Mouse (Mus musculus): Measurements from ENCODE around the gene B3gntl1. TPM values are rescaled to one million over a fixed set of nuclear protein-coding genes. Genes with fewer than 3 reads are reported as not detected.
"Not testable (repeated sequence)": the region's sequence is repeated elsewhere in the genome, so short reads cannot be mapped to it uniquely, and the experiment has no call there.

B3gntl1 gene
- polyA plus RNA-seq, 1 experiment from 2014 or later: 7.9 TPM

DNA sequence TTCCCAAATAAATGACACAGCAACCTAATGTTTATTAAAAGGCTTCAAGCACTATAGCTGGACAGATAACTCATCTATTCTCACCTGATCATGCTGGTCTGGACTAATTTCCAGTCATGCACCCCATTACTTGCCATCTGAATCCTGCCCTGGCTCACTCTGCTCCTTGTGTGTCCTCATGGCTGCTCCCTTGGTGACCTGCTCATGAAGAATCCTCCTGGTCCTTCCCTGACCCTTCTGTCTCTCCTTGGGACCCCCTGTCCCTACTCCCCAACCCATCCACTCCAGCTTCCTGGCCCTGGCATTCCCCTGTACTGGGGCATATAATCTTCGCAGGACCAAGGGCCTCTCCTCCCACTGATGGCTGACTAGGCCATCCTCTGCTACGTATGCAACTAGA lies 3.9 kb upstream of the B3gntl1 start:
- ATAC-seq (ENCODE audit: low FRiP score): no peak
- no peaks in the 10 kb centered on the region for H3K36me3 ChIP-seq (replicated peaks)
- no peak overlapping the region for H3K27ac ChIP-seq
- H3K4me3 ChIP-seq (replicated peaks): no peak overlapping the region
- peaks cover 12% of the 10 kb centered on the region for H3K4me1 ChIP-seq
- 89% methylated on average over 2 of the region's 2 CpGs for WGBS
- 0 out of 2 replicates have a peak, but pooled peaks cover 2% of the 10 kb centered on the region for H3K9me3 ChIP-seq
- no peaks in the 10 kb centered on the region for H3K27me3 ChIP-seq
- no peak overlapping the region for H3K4me2 ChIP-seq
- H3K9ac ChIP-seq: no peak overlapping the region

GRCm38 (mm10) chr11:121673629-121674028 lies 676 bp upstream of the B3gntl1 start:
- Histone ChIP-seq H3K9ac (peak overlapping the region; percentile 53; the same call in 1 of the 2 replicates), H3K4me2 (peak overlapping the region; percentile 73), H3K4me1 (peaks cover 12% of the 10 kb centered on the region), H3K4me3 (replicated peaks) (peak overlapping the region; percentile 71), H3K36me3 (replicated peaks) (no peaks in the 10 kb centered on the region), H3K27ac (peak overlapping the region; percentile 90), H3K27me3 (no peaks in the 10 kb centered on the region), H3K9me3 (0 out of 2 replicates have a peak, but pooled peaks cover 2% of the 10 kb centered on the region)
- peak; percentile 9 for ATAC-seq (ENCODE audit: low FRiP score)
- WGBS: 74% methylated on average over 7 of the region's 7 CpGs

DNA sequence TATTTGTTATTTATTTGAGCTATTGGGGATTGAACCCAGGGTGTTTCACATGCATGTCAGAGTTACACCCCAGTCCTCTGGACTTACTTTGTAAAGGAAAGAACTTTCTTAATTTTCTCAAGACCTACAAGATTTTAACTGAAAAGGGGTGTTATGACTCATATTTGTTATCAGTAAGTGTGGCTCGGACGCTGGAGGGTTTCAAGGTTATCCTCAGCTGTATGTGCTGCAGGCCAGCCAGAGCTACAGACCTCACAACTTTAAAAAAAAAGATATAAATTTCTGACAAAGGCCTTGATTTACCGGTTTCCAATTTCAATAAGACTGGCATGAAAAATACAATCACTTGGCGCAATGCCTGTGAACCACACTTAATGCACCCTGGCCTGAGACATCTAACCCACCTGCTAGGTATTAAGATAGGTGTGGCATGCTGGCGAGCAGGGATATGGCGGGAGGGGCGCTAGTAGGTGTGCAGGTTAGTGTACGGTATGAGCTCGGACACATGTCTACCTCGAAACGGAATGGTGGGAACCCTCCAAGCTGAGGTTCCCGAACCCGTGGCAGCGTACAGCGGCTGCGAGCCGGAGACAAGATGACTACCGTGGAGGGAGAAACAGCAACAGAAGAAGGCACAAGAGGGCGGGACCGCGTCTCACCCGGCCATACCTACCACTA lies 502 bp downstream of the B3gntl1 start:
- H3K9me3 ChIP-seq: 0 out of 2 replicates have a peak, but pooled peaks cover 2% of the 10 kb centered on the region
- H3K4me1 ChIP-seq: peaks cover 12% of the 10 kb centered on the region
- no peaks in the 10 kb centered on the region for H3K27me3 ChIP-seq
- peak; percentile 42; the same call in 1 of the 2 replicates for ATAC-seq (ENCODE audit: low FRiP score)
- H3K36me3 ChIP-seq (replicated peaks): no peaks in the 10 kb centered on the region
- peak overlapping the region; percentile 71 for H3K4me3 ChIP-seq (replicated peaks)
- 4% methylated on average over 22 of the region's 22 CpGs for WGBS
- H3K9ac ChIP-seq: peak overlapping the region; percentile 66
- H3K4me2 ChIP-seq: peak overlapping the region; percentile 73
- H3K27ac ChIP-seq: peak overlapping the region; percentile 90

DNA sequence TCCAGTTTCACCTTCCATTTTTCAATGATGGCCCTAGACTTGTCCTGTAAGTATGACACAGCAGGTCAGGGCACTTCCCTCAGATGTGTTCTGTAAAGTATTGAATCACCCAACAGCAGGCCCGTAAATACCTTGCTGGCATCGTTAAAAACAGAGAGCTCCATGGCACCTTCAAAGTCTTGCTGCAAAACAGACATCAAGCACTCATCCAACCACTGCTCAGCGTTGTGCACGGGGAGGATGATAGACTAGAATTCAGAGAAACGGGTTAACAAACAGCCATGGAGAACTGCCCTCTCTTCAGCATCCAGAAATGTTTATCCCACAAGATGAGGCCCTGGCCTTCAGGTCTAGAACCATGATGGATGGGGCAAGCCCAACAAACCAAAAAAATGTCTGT lies 2.0 kb downstream of the B3gntl1 start:
- 94% methylated on average over 5 of the region's 5 CpGs for whole genome bisulfite sequencing
- no peak for ATAC-seq (ENCODE audit: low FRiP score)

GRCm38 (mm10) chr11:121668776-121669175 lies 4.2 kb downstream of the B3gntl1 start:
- H3K4me1 ChIP-seq: peaks cover 11% of the 10 kb centered on the region
- H3K36me3 ChIP-seq (replicated peaks): no peaks in the 10 kb centered on the region
- no peak overlapping the region for H3K27ac ChIP-seq
- no peaks in the 10 kb centered on the region for H3K27me3 ChIP-seq
- H3K4me2 ChIP-seq: no peak overlapping the region
- 91% methylated on average over 5 of the region's 5 CpGs for WGBS
- ATAC-seq (ENCODE audit: low FRiP score): no peak
- H3K9ac ChIP-seq: no peak overlapping the region
- H3K4me3 ChIP-seq (replicated peaks): no peak overlapping the region
- H3K9me3 ChIP-seq: no peaks in the 10 kb centered on the region

More for the DNA sequence above, 2.0 kb downstream of the B3gntl1 start:
- H3K4me2 ChIP-seq: no peak overlapping the region
- no peak overlapping the region for H3K4me3 ChIP-seq (replicated peaks)
- H3K9me3 ChIP-seq: 0 out of 2 replicates have a peak, but pooled peaks cover 2% of the 10 kb centered on the region
- H3K27me3 ChIP-seq: no peaks in the 10 kb centered on the region
- no peaks in the 10 kb centered on the region for H3K36me3 ChIP-seq (replicated peaks)
- no peak overlapping the region for H3K9ac ChIP-seq
- peaks cover 12% of the 10 kb centered on the region for H3K4me1 ChIP-seq
- no peak overlapping the region for H3K27ac ChIP-seq

- Histone ChIP-seq H3K9me3 (no peaks in the 10 kb centered on the region), H3K4me1 (peaks cover 6% of the 10 kb centered on the region; the same call in 1 of the 2 replicates), H3K27me3 (no peaks in the 10 kb centered on the region), H3K36me3 (replicated peaks) (no peaks in the 10 kb centered on the region), H3K4me3 (replicated peaks) (no peak overlapping the region), H3K27ac (no peak overlapping the region), H3K9ac (no peak overlapping the region), H3K4me2 (no peak overlapping the region)
- 96% methylated on average over 4 of the region's 4 CpGs for WGBS
- ATAC-seq (ENCODE audit: low FRiP score): no peak
These were observed 5.4 kb downstream of the B3gntl1 start for GRCm38 (mm10) chr11:121667541-121667940.

GRCm38 (mm10) chr11:121661116-121661515 lies 11.8 kb downstream of the B3gntl1 start:
- ATAC-seq (ENCODE audit: low FRiP score): no peak
- H3K9me3 ChIP-seq: no peaks in the 10 kb centered on the region
- H3K27me3 ChIP-seq: no peaks in the 10 kb centered on the region
- H3K4me3 ChIP-seq (replicated peaks): no peak overlapping the region
- no peaks in the 10 kb centered on the region for H3K36me3 ChIP-seq (replicated peaks)
- no peak overlapping the region for H3K27ac ChIP-seq
- 95% methylated on average over 2 of the region's 2 CpGs for WGBS
- no peaks in the 10 kb centered on the region for H3K4me1 ChIP-seq
- no peak overlapping the region for H3K9ac ChIP-seq
- no peak overlapping the region for H3K4me2 ChIP-seq

DNA sequence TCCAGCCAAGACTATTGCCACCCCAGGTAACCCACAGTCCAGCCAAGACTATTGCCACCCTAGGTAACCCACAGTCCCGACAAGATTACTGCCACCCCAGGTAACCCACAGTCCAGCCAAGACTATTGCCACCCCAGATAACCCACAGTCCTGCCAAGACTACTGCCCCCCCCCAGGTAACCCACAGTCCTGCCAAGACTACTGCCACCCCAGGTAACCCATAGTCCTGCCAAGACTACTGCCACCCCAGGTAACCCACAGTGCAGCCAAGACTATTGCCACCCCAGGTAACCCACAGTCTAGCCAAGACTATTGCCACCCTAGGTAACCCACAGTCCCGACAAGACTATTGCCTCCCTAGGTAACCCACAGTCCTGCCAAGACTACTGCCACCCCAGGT lies 12.3 kb downstream of the B3gntl1 start:
- not testable (repeated sequence) for H3K27me3 ChIP-seq; H3K9me3 ChIP-seq; H3K27ac ChIP-seq; H3K4me3 ChIP-seq (replicated peaks); ATAC-seq (ENCODE audit: low FRiP score); H3K4me1 ChIP-seq; H3K9ac ChIP-seq; H3K36me3 ChIP-seq (replicated peaks); H3K4me2 ChIP-seq
- WGBS: 92% methylated on average over 2 of the region's 2 CpGs

GRCm38 (mm10) chr11:121658151-121658550 lies 14.8 kb downstream of the B3gntl1 start:
- whole genome bisulfite sequencing: 67% methylated on average over 1 of the region's 1 CpGs
- H3K9me3 ChIP-seq: no peaks in the 10 kb centered on the region
- no peaks in the 10 kb centered on the region for H3K4me1 ChIP-seq
- ATAC-seq (ENCODE audit: low FRiP score): no peak
- H3K27me3 ChIP-seq: no peaks in the 10 kb centered on the region
- no peaks in the 10 kb centered on the region for H3K36me3 ChIP-seq (replicated peaks)
- H3K27ac ChIP-seq: no peak overlapping the region
- H3K4me3 ChIP-seq (replicated peaks): no peak overlapping the region
- H3K9ac ChIP-seq: no peak overlapping the region
- H3K4me2 ChIP-seq: no peak overlapping the region

GRCm38 (mm10) chr11:121655807-121656511 lies 17.0 kb downstream of the B3gntl1 start:
- H3K36me3 ChIP-seq (replicated peaks): no peaks in the 10 kb centered on the region
- H3K9me3 ChIP-seq: no peaks in the 10 kb centered on the region
- no peak overlapping the region for H3K9ac ChIP-seq
- H3K27me3 ChIP-seq: no peaks in the 10 kb centered on the region
- no peaks in the 10 kb centered on the region for H3K4me1 ChIP-seq
- no peak overlapping the region for H3K4me2 ChIP-seq
- no peak overlapping the region for H3K4me3 ChIP-seq (replicated peaks)
- H3K27ac ChIP-seq: no peak overlapping the region
- 86% methylated on average over 6 of the region's 6 CpGs for WGBS
- ATAC-seq (ENCODE audit: low FRiP score): no peak

DNA sequence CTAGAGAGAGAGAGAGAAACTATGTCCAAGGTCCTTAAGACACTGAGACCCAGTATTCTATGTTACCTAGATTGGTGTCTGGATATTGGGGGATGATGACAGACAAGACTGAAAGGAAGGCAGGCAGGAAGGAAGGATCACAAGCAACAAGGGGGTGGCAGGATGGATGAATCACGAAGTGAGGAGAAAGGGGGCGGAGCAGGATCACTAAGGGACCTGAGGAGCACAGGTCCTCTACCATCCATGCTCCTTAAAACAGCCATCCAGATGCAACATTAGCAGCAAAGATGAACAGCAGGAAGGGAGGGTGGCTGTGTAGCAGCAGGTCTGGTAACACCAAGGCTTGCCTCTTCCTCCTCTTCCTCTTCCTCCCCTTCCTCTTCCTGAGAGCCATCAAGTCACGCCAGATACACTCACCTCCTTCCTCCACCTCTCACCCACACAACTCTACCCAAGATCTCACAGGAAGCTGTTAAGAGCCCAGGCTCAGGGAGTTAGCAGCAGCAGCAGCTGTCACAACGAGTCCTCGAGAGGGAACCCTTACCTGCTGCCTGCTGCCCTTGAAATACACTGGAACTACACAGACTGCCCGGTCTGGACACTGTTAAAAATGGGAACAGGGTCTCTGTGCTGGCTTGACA lies 17.7 kb downstream of the B3gntl1 start:
- ATAC-seq (ENCODE audit: low FRiP score): no peak
- 87% methylated on average over 6 of the region's 6 CpGs for WGBS
- H3K27ac ChIP-seq: no peak overlapping the region
- H3K27me3 ChIP-seq: no peaks in the 10 kb centered on the region
- no peaks in the 10 kb centered on the region for H3K36me3 ChIP-seq (replicated peaks)
- H3K4me1 ChIP-seq: no peaks in the 10 kb centered on the region
- no peak overlapping the region for H3K4me3 ChIP-seq (replicated peaks)
- H3K4me2 ChIP-seq: no peak overlapping the region
- no peaks in the 10 kb centered on the region for H3K9me3 ChIP-seq
- H3K9ac ChIP-seq: no peak overlapping the region

GRCm38 (mm10) chr11:121654406-121654945 lies 18.5 kb downstream of the B3gntl1 start:
- WGBS: 91% methylated on average over 9 of the region's 9 CpGs
- Histone ChIP-seq H3K27me3 (no peaks in the 10 kb centered on the region), H3K9me3 (no peaks in the 10 kb centered on the region), H3K4me2 (no peak overlapping the region), H3K4me3 (replicated peaks) (no peak overlapping the region), H3K4me1 (no peaks in the 10 kb centered on the region), H3K36me3 (replicated peaks) (no peaks in the 10 kb centered on the region), H3K9ac (no peak overlapping the region), H3K27ac (no peak overlapping the region)
- no peak for ATAC-seq (ENCODE audit: low FRiP score)

All from forebrain, embryonic 12.5 days (tissue).